ENCODE assay signal across 9 mouse cellular contexts in genomic region chr9:64277706-64278105, GRCm38 (mm10). TPM values are rescaled to one million over a fixed set of nuclear protein-coding genes. Genes with fewer than 3 reads are reported as not detected.
DNase-seq lines count a peak whose midpoint lies in the region; ATAC-seq and TF ChIP-seq lines count a peak whose summit lies in the region.
"Had no signal": no experiment of that assay in that cellular context is flagged by ENCODE, and none has a peak within 500 bp of the region (broad histone marks: within the 10 kb centered on the region; RNA-seq: fewer than 3 reads in every experiment).

No protein-coding gene starts in this region.

- no peaks in the 10 kb centered on the region for H3K27me3 ChIP-seq in limb, embryonic 11.5 days (ENCODE audit: control insufficient read depth, insufficient read depth, low read length)

- 61% methylated on average over 8 of the region's 8 CpGs for WGBS in limb, embryonic 11.5 days

- no peak overlapping the region for H3K27ac ChIP-seq in cortical plate, adult 2 months (ENCODE audit: insufficient read depth, low read length)
- H3K27ac ChIP-seq in limb, embryonic 11.5 days (replicated peaks; ENCODE audit: low read depth, low read length): no peak overlapping the region

- H3K9ac ChIP-seq in limb, embryonic 11.5 days (ENCODE audit: low read length): no peak overlapping the region

- no peaks in the 10 kb centered on the region for H3K9me3 ChIP-seq in limb, embryonic 11.5 days (ENCODE audit: control insufficient read depth, low read length)

- H3K4me2 ChIP-seq in limb, embryonic 11.5 days (ENCODE audit: low read depth, severe bottlenecking): no peak overlapping the region

- intact Hi-C loops in heart, postnatal 36 days (cut with DNase I): no loop called here

- TF ChIP-seq CTCF in cortical plate, adult 2 months (IDR thresholded peaks at IDR 0.05; ENCODE audit: extremely low read depth, insufficient read depth, low read length): peak; percentile 61

- TF ChIP-seq POLR2A in cortical plate, adult 2 months (IDR thresholded peaks at IDR 0.05; ENCODE audit: extremely low read depth, insufficient read depth, low read length): no peak

- no peaks in the 10 kb centered on the region for H3K4me1 ChIP-seq in cortical plate, adult 2 months (ENCODE audit: control insufficient read depth, insufficient read depth, low read length)
- peaks cover 5% of the 10 kb centered on the region for H3K4me1 ChIP-seq in limb, embryonic 11.5 days (ENCODE audit: control insufficient read depth, insufficient read depth, low read length)

- peak; percentile 54 to 74 for DNase-seq in left cerebral cortex, adult 18-20 months (ENCODE audit: low spot score in 2 of 2)
- no peak for DNase-seq in left cerebral cortex, adult 11 months (ENCODE audit: low spot score)
- DNase-seq in adrenal gland, adult (ENCODE audit: inconsistent age in 2 of 2, low spot score in 1 of 2): peak; percentile 62 to 87
- DNase-seq in heart, postnatal 36 days: peak; percentile 65 to 78
- DNase-seq in limb, embryonic 11.5 days (ENCODE audit: low spot score): peak; percentile 87
- DNase-seq in retina, embryonic 14.5 days (ENCODE audit: low spot score): peak; percentile 86
- DNase-seq in thymus, postnatal 4 days: peak; percentile 87

- H3K4me3 ChIP-seq in cortical plate, adult 2 months (ENCODE audit: insufficient read depth, low read length): no peak overlapping the region
- no peak overlapping the region for H3K4me3 ChIP-seq in limb, embryonic 11.5 days (ENCODE audit: low read depth, low read length)

- ATAC-seq in limb, embryonic 11.5 days (ENCODE audit: insufficient number of reproducible peaks, low FRiP score, low TSS enrichment, low read depth): no peak

- H3K36me3 ChIP-seq in limb, embryonic 11.5 days (ENCODE audit: control insufficient read depth, insufficient read depth, low read length): no peaks in the 10 kb centered on the region

RNA-seq across cellular contexts. Expression of gene Tipin, which starts 3.7 kb away (rescaled TPM):
- total RNA-seq in left cerebral cortex, adult 18-20 months (2021): 10 to 100 TPM; 12.9 to 13.8 TPM
- 31.0 and 33.9 TPM in 2 replicates for polyA plus RNA-seq in cortical plate, adult 2 months (2012; rRNA removed)
- total RNA-seq in heart, postnatal 36 days (2021): 10 to 100 TPM; 10.5 to 10.9 TPM
- 280 and 287 TPM in 2 replicates for polyA plus RNA-seq in limb, embryonic 11.5 days (2014; fragmentation: Nextera tagmentation; extraction: Ambion mirVana)

RNA-seq across cellular contexts. Expression of gene Map2k1, which starts 24.3 kb away (rescaled TPM):
- 100 to 1,000 TPM; 292 to 323 TPM for total RNA-seq in left cerebral cortex, adult 18-20 months (2021)
- polyA plus RNA-seq in cortical plate, adult 2 months (2012; rRNA removed): 172 and 175 TPM in 2 replicates
- 10 to 100 TPM; 50.1 to 52.8 TPM for total RNA-seq in heart, postnatal 36 days (2021)
- 75.1 and 79.8 TPM in 2 replicates for polyA plus RNA-seq in limb, embryonic 11.5 days (2014; fragmentation: Nextera tagmentation; extraction: Ambion mirVana)

RNA-seq across cellular contexts. Expression of gene Uchl4, which starts 42.7 kb away (rescaled TPM):
- total RNA-seq in left cerebral cortex, adult 18-20 months (2021): 1 to 10 TPM; 1.9 to 3.7 TPM
- 0.08 and 0.28 TPM in 2 replicates for polyA plus RNA-seq in cortical plate, adult 2 months (2012; rRNA removed)
- 1 to 10 TPM; 1.8 to 3.1 TPM for total RNA-seq in heart, postnatal 36 days (2021)
- polyA plus RNA-seq in limb, embryonic 11.5 days (2014; fragmentation: Nextera tagmentation; extraction: Ambion mirVana): 3.1 and 3.3 TPM in 2 replicates
- polyA plus RNA-seq: small intestine, adult 2 months had no signal

Comparison
In these comparisons a context has a peak if more than half of its experiments do, and no peak if none do; other contexts are left out.
1. RNA of gene Map2k1, which starts 24.3 kb away (total RNA-seq): 292 to 323 TPM in left cerebral cortex, adult 18-20 months; 50.1 to 52.8 TPM in heart, postnatal 36 days; every median in the first group is over 4 times any median in the second.